Comparison of ENCODE assay signal across 8 mouse cellular contexts in the genomic region with DNA sequence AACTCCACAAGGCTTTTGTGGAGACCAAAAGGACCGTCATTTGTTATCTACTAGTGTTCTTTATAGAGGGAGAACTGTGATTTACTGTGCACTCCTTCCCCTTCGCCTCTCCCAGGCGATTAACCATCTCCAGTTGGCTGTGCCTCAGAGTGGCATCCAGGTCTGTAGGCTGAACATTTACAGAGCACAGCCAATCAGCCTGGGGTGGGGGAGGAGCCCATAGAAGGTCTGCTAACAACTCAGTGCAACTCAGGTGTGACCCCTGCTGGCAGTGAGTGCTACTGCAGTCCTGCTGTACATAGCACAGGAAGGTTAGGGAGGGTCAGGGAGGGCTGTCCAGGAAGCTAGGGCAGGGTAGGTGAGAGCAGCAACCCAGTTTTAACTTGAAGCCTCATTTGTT.
DNase-seq lines count a peak whose midpoint lies in the region; ATAC-seq and TF ChIP-seq lines count a peak whose summit lies in the region.

No protein-coding gene starts in this region.

- peak; percentile 87 for DNase-seq in cerebellum, adult 11 months
- peak; percentile 84 for DNase-seq in heart, postnatal 25 days (ENCODE audit: low spot score)
- DNase-seq in layer of hippocampus, adult 18-20 months (ENCODE audit: low spot score in 2 of 2), result peak; percentile 86 to 97
- DNase-seq in lung, adult 2 months, result peak; percentile 93
- DNase-seq in thymus, adult 18-20 months, result peak; percentile 83 to 87

- 0 out of 2 replicates have a peak overlapping the region, but pooled peaks have one; percentile 8 for H3K4me2 ChIP-seq in forebrain, embryonic 15.5 days (replicated peaks)

- peak; percentile 99 for TF ChIP-seq CTCF in ES-Bruce4 (IDR thresholded peaks at IDR 0.05; ENCODE audit: low read depth, low read length)
- peak; percentile 100 for TF ChIP-seq CTCF in lung, adult 2 months (IDR thresholded peaks at IDR 0.05; ENCODE audit: insufficient read depth, low read length)

- peak; percentile 45; the same call in 1 of the 2 replicates for TF ChIP-seq EP300 in ES-Bruce4 (IDR thresholded peaks at IDR 0.05; ENCODE audit: insufficient read depth, low read depth, low read length)

- ATAC-seq in forebrain, embryonic 15.5 days (replicated peaks), result peak; percentile 95
- ATAC-seq in neutrophil, adult 5-6 weeks (ENCODE audit: extremely low read depth, insufficient number of reproducible peaks, low FRiP score, poor library complexity, severe bottlenecking), result peak; percentile 93

- H3K4me3 ChIP-seq in ES-Bruce4 (ENCODE audit: low read depth, low read length), result no peak overlapping the region
- no peak overlapping the region for H3K4me3 ChIP-seq in forebrain, embryonic 15.5 days
- no peak overlapping the region for H3K4me3 ChIP-seq in lung, adult 2 months (replicated peaks; ENCODE audit: extremely low read depth, low read depth, low read length)

- no peaks in the 10 kb centered on the region for H3K4me1 ChIP-seq in ES-Bruce4 (ENCODE audit: control insufficient read depth, insufficient read depth, low read length)
- H3K4me1 ChIP-seq in forebrain, embryonic 15.5 days, result peaks cover 16% of the 10 kb centered on the region
- peaks cover 10% of the 10 kb centered on the region for H3K4me1 ChIP-seq in lung, adult 2 months (ENCODE audit: control insufficient read depth, insufficient read depth, low read length)

- no peaks in the 10 kb centered on the region for H3K36me3 ChIP-seq in ES-Bruce4 (ENCODE audit: control insufficient read depth, insufficient read depth, low read length, poor library complexity, severe bottlenecking)
- H3K36me3 ChIP-seq in forebrain, embryonic 15.5 days, result no peaks in the 10 kb centered on the region

- H3K9me3 ChIP-seq in ES-Bruce4 (replicated peaks; ENCODE audit: control insufficient read depth, insufficient read depth, low read length, poor library complexity, severe bottlenecking), result no peaks in the 10 kb centered on the region
- no peaks in the 10 kb centered on the region for H3K9me3 ChIP-seq in forebrain, embryonic 15.5 days

- no peaks in the 10 kb centered on the region for H3K27me3 ChIP-seq in ES-Bruce4 (ENCODE audit: control insufficient read depth, insufficient read depth, low read length, poor library complexity, severe bottlenecking)
- no peaks in the 10 kb centered on the region for H3K27me3 ChIP-seq in forebrain, embryonic 15.5 days

- intact Hi-C loops in heart, postnatal 25 days (cut with DNase I), result loop anchor here (1.0 to 5.0 kb wide), 5 partner anchors 94 to 380 kb away; no protein-coding TSS in a partner anchor

- 4% methylated on average over 3 of the region's 3 CpGs for WGBS in forebrain, embryonic 15.5 days
- WGBS in lung, adult 2 months, result 2% methylated on average over 3 of the region's 3 CpGs

- no peak overlapping the region for H3K27ac ChIP-seq in ES-Bruce4 (ENCODE audit: insufficient read depth, low read length)
- no peak overlapping the region for H3K27ac ChIP-seq in forebrain, embryonic 15.5 days (replicated peaks)

- no peak overlapping the region for H3K9ac ChIP-seq in ES-Bruce4 (ENCODE audit: low read depth, poor library complexity, severe bottlenecking)
- H3K9ac ChIP-seq in forebrain, embryonic 15.5 days (replicated peaks), result no peak overlapping the region

- TF ChIP-seq POLR2A in ES-Bruce4 (IDR thresholded peaks at IDR 0.05; ENCODE audit: insufficient read depth, low read length), result no peak
- TF ChIP-seq POLR2A in lung, adult 2 months (IDR thresholded peaks at IDR 0.05; ENCODE audit: borderline replicate concordance, extremely low read depth, low read depth, low read length), result peak; percentile 34; the same call in 1 of the 2 replicates
